Mouse (Mus musculus): ENCODE data around the gene Camk1g.

DNA sequence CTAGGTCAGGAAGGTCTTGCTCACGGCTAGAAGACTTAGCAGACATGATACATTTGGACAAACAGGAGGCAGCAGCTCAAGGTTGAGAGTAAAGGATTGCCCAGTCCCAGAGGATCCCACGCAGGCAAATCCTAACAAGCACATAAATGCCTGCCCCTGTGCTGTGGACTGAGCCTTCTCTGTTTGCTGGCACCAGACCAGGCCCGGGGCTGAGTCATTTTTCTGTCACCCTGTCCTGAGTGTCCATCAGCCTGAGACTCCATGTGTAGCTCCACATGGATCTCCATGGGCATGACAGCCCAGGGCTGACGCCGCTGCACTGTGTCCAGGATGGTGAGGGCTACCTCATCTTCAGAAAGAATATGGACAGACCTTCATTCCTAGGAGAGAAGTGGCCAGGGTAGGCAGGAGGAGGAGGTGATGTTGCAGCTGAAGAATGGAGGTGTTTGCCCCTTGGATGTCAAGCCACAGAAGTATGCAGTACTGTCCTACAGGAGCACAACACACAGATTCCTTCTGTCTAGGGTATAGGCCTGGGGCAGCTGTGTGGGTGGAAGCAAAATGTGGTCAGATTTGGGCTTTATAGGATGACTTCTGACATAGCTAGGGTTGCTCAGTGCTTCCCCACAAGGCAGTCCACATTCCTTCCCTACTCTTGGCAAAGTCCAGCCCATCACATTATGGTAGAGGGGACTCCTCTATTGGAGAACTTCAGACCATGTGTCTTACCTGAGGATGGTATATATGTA is 27.7 kb downstream of the Camk1g start:
- no peak for TF ChIP-seq GATA1 (IDR thresholded peaks at IDR 0.05; ENCODE audit: low read length)
- TF ChIP-seq TAL1 (IDR thresholded peaks at IDR 0.05; ENCODE audit: low read length) = no peak

Data from erythroblast, embryonic 14.5 days (primary cell).